Mouse (Mus musculus) limb, embryonic 13.5 days (tissue): ENCODE data around the gene Kyat3. TPM values are rescaled to one million over a fixed set of nuclear protein-coding genes. Genes with fewer than 3 reads are reported as not detected.
"Not testable (repeated sequence)": the region's sequence is repeated elsewhere in the genome, so short reads cannot be mapped to it uniquely, and the experiment has no call there.

ENCODE experiments used
- ATAC-seq: fragments of 200-750 bp; cut with Nextera tagmentation; 2 replicates; pipeline ENCODE4 v1.8.0; 2017; ENCODE audit warnings: low read depth, moderate number of reproducible peaks, moderate TSS enrichment; ENCODE audit not compliant: low FRiP score
- H3K27ac ChIP-seq: fragments of 300-500 bp; sonication (generic); 2 replicates; pipeline ENCODE4 v1.5.1; 2015; ENCODE audit warnings: inconsistent platforms, mild to moderate bottlenecking, moderate library complexity
- H3K27me3 ChIP-seq: fragments of 300-500 bp; sonication (generic); 2 replicates; pipeline ENCODE4 v1.6.1; 2015; ENCODE audit warnings: mild to moderate bottlenecking, inconsistent platforms
- H3K36me3 ChIP-seq: fragments of 300-500 bp; sonication (generic); 2 replicates; pipeline ENCODE4 v1.6.1; 2015; ENCODE audit warnings: inconsistent platforms, mild to moderate bottlenecking, moderate library complexity
- H3K4me1 ChIP-seq: fragments of 300-500 bp; sonication (generic); 2 replicates; pipeline ENCODE4 v1.6.1; 2015; ENCODE audit warnings: inconsistent platforms
- H3K4me2 ChIP-seq: fragments of 300-500 bp; sonication (generic); replicated peaks from 2 replicates; pipeline ENCODE4 v1.6.1; 2015; ENCODE audit warnings: inconsistent platforms, mild to moderate bottlenecking, moderate library complexity
- H3K4me3 ChIP-seq: fragments of 300-500 bp; sonication (generic); 2 replicates; pipeline ENCODE4 v1.5.1; 2015; ENCODE audit warnings: moderate library complexity, mild to moderate bottlenecking, inconsistent platforms
- H3K9ac ChIP-seq: fragments of 300-500 bp; sonication (generic); 2 replicates; pipeline ENCODE4 v1.6.1; 2015; ENCODE audit warnings: mild to moderate bottlenecking, inconsistent platforms
- H3K9me3 ChIP-seq: fragments of 300-500 bp; sonication (generic); 2 replicates; pipeline ENCODE4 v1.6.1; 2016; ENCODE audit warnings: inconsistent platforms
- WGBS: fragments of 180-500 bp; shearing (Covaris S2); methylation state at CpG from one replicate; pipeline ENCODE4 v1.1.7; 2015; 5-methylcytosine and 5-hydroxymethylcytosine counted together
- polyA plus RNA-seq: library from polyadenylated mRNA; unstranded; fragments of >200 nt; fragmentation: Nextera tagmentation; extraction: Ambion mirVana; gene quantifications from 2 replicates; pipeline ENCODE4 v1.2.1, GENCODE M21; 2015

Kyat3 gene
- 15.7 and 16.0 TPM in 2 replicates for polyA plus RNA-seq

GRCm38 (mm10) chr3:142700442-142701322, at the start of gene Kyat3:
TSS of gene Kyat3 (plus strand) at chr3:142701051.
- Histone ChIP-seq H3K4me1 (peaks cover 12% of the 10 kb centered on the region), H3K36me3 (no peaks in the 10 kb centered on the region), H3K4me3 (peak within 1 kb of the TSS; percentile 62), H3K9me3 (no peaks in the 10 kb centered on the region), H3K27ac (peak within 1 kb of the TSS; percentile 33; the same call in 1 of the 2 replicates), H3K4me2 (peak within 1 kb of the TSS; percentile 70), H3K9ac (peak within 1 kb of the TSS; percentile 67), H3K27me3 (peaks cover 16% of the 10 kb centered on the region; the same call in 1 of the 2 replicates)
- peak; percentile 100 for ATAC-seq
- under 1% methylated on average over 48 of the region's 48 CpGs for WGBS

DNA sequence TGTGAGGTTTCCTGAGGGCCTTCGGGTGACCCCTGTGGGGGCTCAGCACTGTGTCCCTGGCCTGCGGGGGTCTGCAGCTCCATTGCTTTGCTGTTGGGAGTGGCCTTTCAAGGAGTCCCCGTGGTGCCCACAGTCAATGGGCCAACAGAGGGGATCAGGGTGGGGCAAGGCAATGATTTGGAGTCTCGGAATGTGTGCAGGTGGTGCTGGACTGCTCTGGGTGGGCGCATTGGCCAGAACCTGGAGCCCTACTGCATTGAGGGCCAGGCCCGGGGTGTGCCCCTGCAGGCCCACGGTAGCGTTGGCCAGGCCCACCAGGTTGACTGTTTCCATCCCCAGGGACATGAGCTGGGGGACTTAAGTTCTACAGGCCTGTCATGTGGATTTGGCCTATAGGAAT, 36.1 kb upstream of the Kyat3 start:
- H3K4me2 ChIP-seq, result no peak overlapping the region
- H3K27me3 ChIP-seq, result no peaks in the 10 kb centered on the region
- no peak overlapping the region for H3K9ac ChIP-seq
- no peak overlapping the region for H3K27ac ChIP-seq
- ATAC-seq, result no peak
- 95% methylated on average over 8 of the region's 8 CpGs for WGBS
- no peaks in the 10 kb centered on the region for H3K9me3 ChIP-seq
- H3K36me3 ChIP-seq, result no peaks in the 10 kb centered on the region
- no peak overlapping the region for H3K4me3 ChIP-seq
- H3K4me1 ChIP-seq, result no peaks in the 10 kb centered on the region

DNA sequence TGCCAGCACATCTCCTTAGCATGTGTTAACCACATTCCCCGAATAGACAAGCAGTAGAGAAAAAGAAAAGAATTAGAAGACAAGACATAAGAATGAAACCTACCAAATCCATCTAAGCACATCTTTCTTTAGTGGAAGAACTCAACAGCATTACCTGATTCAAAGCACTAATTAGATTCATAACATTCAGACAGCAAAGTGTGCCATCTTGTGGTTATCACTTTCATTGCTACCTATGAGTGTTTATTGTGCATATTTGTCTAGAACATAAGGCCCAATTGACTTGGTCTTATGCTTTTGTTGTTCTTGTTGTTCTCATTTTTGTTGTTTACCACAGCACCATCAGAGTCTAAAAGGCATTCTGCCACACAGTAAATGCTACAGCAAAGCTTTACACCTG, 26.2 kb upstream of the Kyat3 start:
- Histone ChIP-seq H3K27ac (no peak overlapping the region), H3K4me1 (no peaks in the 10 kb centered on the region), H3K4me3 (no peak overlapping the region), H3K9me3 (no peaks in the 10 kb centered on the region), H3K27me3 (no peaks in the 10 kb centered on the region), H3K9ac (no peak overlapping the region), H3K36me3 (no peaks in the 10 kb centered on the region), H3K4me2 (no peak overlapping the region)
- ATAC-seq, result no peak
- WGBS, result 71% methylated on average over 1 of the region's 1 CpGs

DNA sequence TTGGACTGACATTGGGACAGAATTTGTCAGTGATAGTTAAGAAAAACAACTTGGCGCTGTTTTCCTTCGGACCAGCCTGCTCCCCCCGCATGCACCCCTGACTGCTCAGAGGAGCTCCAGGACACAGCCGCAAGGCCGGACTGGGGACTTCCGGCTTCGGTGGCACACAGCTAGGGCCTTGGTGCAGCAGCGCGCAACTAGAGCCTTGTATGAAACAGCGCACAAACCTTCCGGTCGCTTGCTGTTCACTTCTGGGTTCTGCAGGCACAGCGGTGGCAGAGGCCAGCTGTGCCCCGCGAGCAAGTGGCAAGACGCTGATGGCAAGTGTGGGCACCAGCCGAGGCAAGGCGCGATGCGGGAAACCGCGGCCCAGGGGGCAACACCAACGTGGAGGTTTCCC, 12.9 kb upstream of the Kyat3 start:
- ATAC-seq, result no peak
- no peaks in the 10 kb centered on the region for H3K27me3 ChIP-seq
- no peak overlapping the region for H3K9ac ChIP-seq
- H3K9me3 ChIP-seq, result peaks cover 9% of the 10 kb centered on the region; the same call in 1 of the 2 replicates
- H3K4me1 ChIP-seq, result no peaks in the 10 kb centered on the region
- WGBS, result 67% methylated on average over 23 of the region's 23 CpGs
- peak overlapping the region; percentile 45 for H3K4me2 ChIP-seq
- peak overlapping the region; percentile 11 for H3K4me3 ChIP-seq
- no peak overlapping the region for H3K27ac ChIP-seq
- no peaks in the 10 kb centered on the region for H3K36me3 ChIP-seq

GRCm38 (mm10) chr3:142688353-142688752, 12.5 kb upstream of the Kyat3 start:
- ATAC-seq, result 0 out of 2 replicates have a peak, but pooled peaks have one; percentile 36
- peak overlapping the region; percentile 11 for H3K4me3 ChIP-seq
- WGBS, result 43% methylated on average over 12 of the region's 13 CpGs
- H3K4me1 ChIP-seq, result no peaks in the 10 kb centered on the region
- H3K27me3 ChIP-seq, result no peaks in the 10 kb centered on the region
- H3K9ac ChIP-seq, result no peak overlapping the region; the same call in 1 of the 2 replicates
- H3K27ac ChIP-seq, result no peak overlapping the region
- no peaks in the 10 kb centered on the region for H3K36me3 ChIP-seq
- peaks cover 9% of the 10 kb centered on the region; the same call in 1 of the 2 replicates for H3K9me3 ChIP-seq
- H3K4me2 ChIP-seq, result peak overlapping the region; percentile 45

GRCm38 (mm10) chr3:142696517-142696916, 4.3 kb upstream of the Kyat3 start:
- H3K27ac ChIP-seq, result no peak overlapping the region
- H3K9ac ChIP-seq, result no peak overlapping the region
- H3K4me3 ChIP-seq, result no peak overlapping the region
- ATAC-seq, result no peak
- no peaks in the 10 kb centered on the region for H3K36me3 ChIP-seq
- H3K4me1 ChIP-seq, result peaks cover 9% of the 10 kb centered on the region
- peaks cover 10% of the 10 kb centered on the region; the same call in 1 of the 2 replicates for H3K27me3 ChIP-seq
- no peaks in the 10 kb centered on the region for H3K9me3 ChIP-seq
- WGBS, result 92% methylated on average over 2 of the region's 2 CpGs
- H3K4me2 ChIP-seq, result no peak overlapping the region

DNA sequence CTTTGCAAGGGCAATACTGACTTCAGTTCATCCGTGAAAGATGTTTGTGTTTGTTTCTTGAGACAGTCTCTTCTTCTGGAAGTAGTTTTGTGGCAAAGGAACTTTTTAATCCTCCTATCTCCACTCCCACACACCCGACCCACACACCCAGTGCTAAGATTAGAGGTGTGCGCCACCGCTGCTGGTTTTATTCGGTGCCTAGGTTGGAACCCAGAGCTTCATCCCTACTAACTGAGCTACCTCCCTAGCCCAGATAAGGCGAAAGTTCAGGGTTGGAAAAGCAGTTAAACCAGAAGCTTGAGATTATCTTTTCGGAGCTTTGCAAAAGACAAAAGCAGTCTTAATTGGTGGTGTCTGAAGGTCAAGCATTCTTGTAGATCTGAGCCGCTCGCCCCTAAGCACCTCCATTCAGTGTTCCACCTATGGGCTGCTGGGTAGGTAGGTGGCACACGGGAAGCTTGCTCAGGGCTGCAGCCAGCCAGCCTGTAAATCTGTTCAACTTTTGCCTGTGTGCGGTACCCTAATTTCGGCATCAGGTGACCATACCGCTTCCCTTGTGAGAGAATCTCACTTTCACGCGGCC, 647 bp downstream of the Kyat3 start:
- Histone ChIP-seq H3K27me3 (peaks cover 16% of the 10 kb centered on the region; the same call in 1 of the 2 replicates), H3K9ac (peak overlapping the region; percentile 67), H3K4me1 (peaks cover 12% of the 10 kb centered on the region), H3K4me2 (peak overlapping the region; percentile 70), H3K4me3 (peak overlapping the region; percentile 62), H3K36me3 (no peaks in the 10 kb centered on the region), H3K9me3 (no peaks in the 10 kb centered on the region), H3K27ac (no peak overlapping the region)
- ATAC-seq, result no peak
- 27% methylated on average over 15 of the region's 15 CpGs for WGBS

DNA sequence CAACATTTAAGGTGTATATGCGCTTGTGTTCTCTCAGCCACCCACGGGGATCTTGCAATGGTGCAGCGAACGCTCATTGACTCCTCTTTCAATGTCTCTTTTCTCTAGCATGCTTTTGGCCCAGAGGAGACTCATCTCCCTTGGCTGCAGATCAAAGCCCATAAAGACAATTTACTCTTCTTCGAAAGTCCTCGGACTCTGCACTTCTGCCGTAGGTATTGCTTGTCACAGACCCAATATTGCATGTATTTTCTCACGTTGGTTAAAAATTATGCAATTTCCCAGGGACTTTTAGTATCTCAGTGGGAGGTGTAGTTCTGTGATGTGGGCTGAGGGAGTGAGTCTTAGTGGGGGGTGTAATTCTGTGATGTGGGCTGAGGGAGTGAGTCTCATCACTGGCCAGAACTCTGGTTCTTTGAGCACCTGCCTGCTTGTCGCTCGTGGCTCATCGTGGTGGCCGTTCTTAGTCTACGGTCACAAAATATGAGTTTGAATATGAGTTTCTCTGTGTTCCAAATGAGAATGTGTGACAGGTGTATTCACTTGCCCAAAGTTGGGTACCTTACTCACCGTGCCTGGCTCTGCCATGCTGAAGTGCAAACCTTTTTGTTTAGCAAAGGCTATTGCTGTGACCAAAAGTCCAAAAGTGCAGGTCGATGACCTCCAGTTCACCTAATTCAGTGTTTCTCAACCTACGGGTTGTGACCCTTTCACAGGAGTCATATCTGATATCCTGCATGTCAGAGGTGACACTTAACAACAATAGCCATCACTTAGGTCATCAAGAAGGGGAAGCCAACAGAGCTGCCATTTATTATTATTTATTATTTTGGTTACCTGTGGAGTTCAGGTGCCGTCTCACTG, 6.0 kb downstream of the Kyat3 start:
- Histone ChIP-seq H3K4me3 (no peak overlapping the region), H3K9me3 (no peaks in the 10 kb centered on the region), H3K4me2 (no peak overlapping the region), H3K4me1 (peaks cover under 1% of the 10 kb centered on the region; the same call in 1 of the 2 replicates), H3K27ac (no peak overlapping the region), H3K36me3 (no peaks in the 10 kb centered on the region), H3K27me3 (peaks cover 3% of the 10 kb centered on the region; the same call in 1 of the 2 replicates), H3K9ac (no peak overlapping the region)
- WGBS, result 90% methylated on average over 17 of the region's 17 CpGs
- no peak for ATAC-seq

DNA sequence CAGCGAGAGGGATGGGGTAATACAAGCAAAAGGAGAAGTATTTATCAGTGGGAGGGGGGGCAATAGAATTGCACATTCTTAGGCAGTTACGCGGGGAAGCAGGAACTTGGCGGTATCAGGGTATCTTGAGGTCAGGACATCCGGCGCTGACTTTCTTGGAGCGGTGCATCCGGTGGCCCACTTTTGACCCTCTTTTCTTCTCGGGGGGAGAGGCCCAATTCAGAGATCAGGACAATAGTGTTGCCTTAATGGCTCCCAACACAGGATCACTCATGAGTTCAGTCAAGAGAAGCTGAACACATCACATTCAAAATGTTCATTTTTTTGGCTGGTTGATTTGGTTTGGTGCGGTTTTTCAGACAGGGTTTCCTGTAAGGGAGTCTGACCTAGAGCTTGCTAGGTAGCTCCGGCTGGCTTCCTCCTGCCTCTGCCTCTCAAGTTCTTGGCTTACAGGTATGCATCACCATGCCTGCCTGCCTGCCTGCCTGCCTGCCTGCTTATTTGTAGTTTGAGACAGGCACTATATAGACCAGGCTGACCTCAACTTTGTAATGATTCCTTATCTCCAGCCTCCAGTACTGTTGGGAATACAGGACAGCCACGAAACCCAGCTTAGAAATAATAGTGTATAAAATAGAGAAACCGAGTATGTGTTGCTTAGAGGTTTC, 7.5 kb downstream of the Kyat3 start:
- 82% methylated on average over 13 of the region's 13 CpGs for WGBS

DNA sequence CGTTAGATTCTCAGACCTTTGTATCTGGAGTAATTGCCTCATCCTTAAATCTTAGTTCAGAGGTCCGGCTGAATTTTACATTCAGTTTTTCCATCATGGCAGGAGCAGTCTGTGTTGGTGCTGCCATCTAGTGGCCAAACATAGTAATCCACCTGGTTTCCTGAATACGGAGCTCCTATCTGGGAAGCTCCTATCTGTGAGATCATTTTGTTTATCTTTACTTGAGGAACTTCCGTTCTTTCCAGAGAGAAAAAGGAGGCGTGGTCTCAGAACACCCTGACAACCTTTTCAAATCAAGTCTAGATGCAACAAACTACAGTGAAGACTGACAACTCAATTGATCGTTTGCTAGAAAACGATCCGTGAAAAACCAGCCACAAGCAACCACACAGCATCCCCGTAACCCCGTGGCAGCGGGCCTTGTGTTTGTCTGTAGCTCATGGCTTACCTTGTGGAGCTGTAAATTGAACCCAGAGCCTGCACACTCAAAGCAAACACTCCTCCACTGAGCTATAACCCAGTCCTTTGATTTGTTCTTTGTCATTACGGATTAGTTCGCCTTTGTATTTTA, 8.1 kb downstream of the Kyat3 start:
- 37% methylated on average over 13 of the region's 13 CpGs for WGBS
- no peaks in the 10 kb centered on the region for H3K27me3 ChIP-seq
- no peak overlapping the region for H3K9ac ChIP-seq
- no peak overlapping the region for H3K4me3 ChIP-seq
- no peak overlapping the region for H3K27ac ChIP-seq
- peaks cover 9% of the 10 kb centered on the region; the same call in 1 of the 2 replicates for H3K9me3 ChIP-seq
- no peaks in the 10 kb centered on the region for H3K4me1 ChIP-seq
- peak overlapping the region; percentile 16; the same call in 1 of the 2 replicates for H3K4me2 ChIP-seq
- H3K36me3 ChIP-seq, result 0 out of 2 replicates have a peak, but pooled peaks cover 4% of the 10 kb centered on the region
- ATAC-seq, result no peak

More for the DNA sequence above, 7.5 kb downstream of the Kyat3 start:
- H3K4me1 ChIP-seq, H3K9me3 ChIP-seq, ATAC-seq, H3K27me3 ChIP-seq, H3K4me3 ChIP-seq, H3K36me3 ChIP-seq, H3K27ac ChIP-seq, H3K9ac ChIP-seq, H3K4me2 ChIP-seq: not testable (repeated sequence)
